ENCODE assay signal across 10 mouse cellular contexts in the genomic region with DNA sequence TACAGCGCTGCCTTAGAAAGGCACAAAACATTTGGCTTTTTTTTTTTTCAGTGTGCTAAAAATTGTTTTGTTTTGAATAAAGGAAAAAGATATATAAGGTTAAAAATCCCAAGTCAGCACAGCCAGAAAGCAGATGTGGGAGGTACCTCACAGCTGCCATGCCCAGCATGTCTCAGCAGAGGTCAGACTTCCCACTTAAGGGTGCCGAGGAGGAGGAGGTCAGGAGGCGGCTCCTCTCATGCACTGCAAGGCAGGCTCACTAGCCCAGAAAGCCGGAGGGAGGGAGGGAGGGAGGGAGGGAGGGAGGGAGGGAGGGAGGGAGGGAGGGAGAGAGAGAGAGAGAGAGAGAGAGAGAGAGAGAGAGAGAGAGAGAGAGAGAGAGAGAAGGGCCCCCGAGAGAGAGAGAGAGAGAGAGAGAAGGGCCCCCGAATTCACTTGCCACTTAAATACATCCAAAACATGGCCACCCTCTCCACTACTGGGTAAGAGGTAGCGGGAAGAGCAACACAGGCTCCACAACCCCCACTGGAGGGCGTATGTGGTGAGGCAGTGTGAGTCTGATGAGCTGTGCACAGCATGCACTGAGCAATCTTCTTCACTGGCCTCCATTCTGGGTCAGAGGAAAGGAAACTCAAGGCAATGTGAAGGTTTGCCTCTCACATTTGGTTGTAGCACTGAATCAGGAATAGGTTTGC. TPM values are rescaled to one million over a fixed set of nuclear protein-coding genes. Genes with fewer than 3 reads are reported as not detected.
A peak's percentile ranks its signal among the peaks of the same experiment; 100 is the strongest.
DNase-seq lines count a peak whose midpoint lies in the region; ATAC-seq lines count a peak whose summit lies in the region.
"Had no signal": no experiment of that assay in that cellular context is flagged by ENCODE, and none has a peak within 500 bp of the region (broad histone marks: within the 10 kb centered on the region; RNA-seq: fewer than 3 reads in every experiment).

No protein-coding gene starts in this region.

- no peak for ATAC-seq in midbrain, embryonic 15.5 days (replicated peaks)
- ATAC-seq in forebrain, embryonic 15.5 days (replicated peaks), result no peak

- H3K27ac ChIP-seq in midbrain, embryonic 10.5 days (replicated peaks), result 0 out of 2 replicates have a peak overlapping the region, but pooled peaks have one; percentile 13
- H3K27ac ChIP-seq in midbrain, embryonic 15.5 days, result no peak overlapping the region
- no peak overlapping the region for H3K27ac ChIP-seq in forebrain, embryonic 15.5 days (replicated peaks)

- H3K9ac ChIP-seq in midbrain, embryonic 15.5 days, result no peak overlapping the region
- H3K9ac ChIP-seq in forebrain, embryonic 15.5 days (replicated peaks), result no peak overlapping the region

- H3K27me3 ChIP-seq in midbrain, embryonic 10.5 days (ENCODE audit: low read depth, poor library complexity, severe bottlenecking), result no peaks in the 10 kb centered on the region
- no peaks in the 10 kb centered on the region for H3K27me3 ChIP-seq in midbrain, embryonic 15.5 days (replicated peaks)
- no peaks in the 10 kb centered on the region for H3K27me3 ChIP-seq in forebrain, embryonic 15.5 days

- DNase-seq in embryo, embryonic 10 days (ENCODE audit: low spot score), result peak; percentile 61
- no peak for DNase-seq in embryo, embryonic 9.5 days (ENCODE audit: extremely low spot score)
- peak; percentile 28 for DNase-seq in midbrain, embryonic 10.5 days (ENCODE audit: low spot score)
- DNase-seq in heart, postnatal 10 days, result peak; percentile 45 to 46
- DNase-seq in lung, postnatal 10 days, result peak; percentile 73
- DNase-seq in right cerebral cortex, adult 18-20 months, result no peak

- peaks cover 19% of the 10 kb centered on the region for H3K4me1 ChIP-seq in midbrain, embryonic 10.5 days
- no peaks in the 10 kb centered on the region for H3K4me1 ChIP-seq in midbrain, embryonic 15.5 days
- H3K4me1 ChIP-seq in forebrain, embryonic 15.5 days, result no peaks in the 10 kb centered on the region

- no peaks in the 10 kb centered on the region for H3K9me3 ChIP-seq in midbrain, embryonic 10.5 days (replicated peaks)
- H3K9me3 ChIP-seq in midbrain, embryonic 15.5 days, result no peaks in the 10 kb centered on the region
- no peaks in the 10 kb centered on the region for H3K9me3 ChIP-seq in forebrain, embryonic 15.5 days

- H3K4me3 ChIP-seq in midbrain, embryonic 10.5 days, result no peak overlapping the region
- no peak overlapping the region for H3K4me3 ChIP-seq in midbrain, embryonic 15.5 days
- no peak overlapping the region for H3K4me3 ChIP-seq in forebrain, embryonic 15.5 days

- H3K4me2 ChIP-seq in midbrain, embryonic 15.5 days, result no peak overlapping the region
- H3K4me2 ChIP-seq in forebrain, embryonic 15.5 days (replicated peaks), result no peak overlapping the region

- 25% methylated on average over 7 of the region's 8 CpGs for WGBS in midbrain, embryonic 10.5 days
- 30% methylated on average over 6 of the region's 8 CpGs for WGBS in midbrain, embryonic 15.5 days
- 25% methylated on average over 7 of the region's 8 CpGs for WGBS in forebrain, embryonic 15.5 days

- intact Hi-C loops in heart, postnatal 10 days (cut with DNase I), result no loop called here

- H3K36me3 ChIP-seq in midbrain, embryonic 10.5 days, result peaks cover 82% of the 10 kb centered on the region
- peaks cover 19% of the 10 kb centered on the region for H3K36me3 ChIP-seq in midbrain, embryonic 15.5 days (replicated peaks)
- peaks cover 23% of the 10 kb centered on the region; the same call in 1 of the 2 replicates for H3K36me3 ChIP-seq in forebrain, embryonic 15.5 days

RNA-seq across cellular contexts. Expression of a gene that starts 9.9 kb away (rescaled TPM):
- 12.0 and 13.7 TPM in 2 replicates for polyA plus RNA-seq in midbrain, embryonic 10.5 days (2016; fragmentation: Nextera tagmentation; extraction: Ambion mirVana)
- polyA plus RNA-seq in midbrain, embryonic 15.5 days (2015; fragmentation: Nextera tagmentation; extraction: Ambion mirVana), result 11.7 and 11.9 TPM in 2 replicates
- total RNA-seq in heart, postnatal 10 days (2021), result 100 to 1,000 TPM; 147 to 156 TPM
- polyA plus RNA-seq in forebrain, embryonic 15.5 days (2015; fragmentation: Nextera tagmentation; extraction: Ambion mirVana), result 11.3 and 13.1 TPM in 2 replicates

RNA-seq across cellular contexts. Expression of a gene that starts 30.9 kb away (rescaled TPM):
- 81.3 and 81.5 TPM in 2 replicates for polyA plus RNA-seq in midbrain, embryonic 10.5 days (2016; fragmentation: Nextera tagmentation; extraction: Ambion mirVana)
- 29.2 and 32.4 TPM in 2 replicates for polyA plus RNA-seq in midbrain, embryonic 15.5 days (2015; fragmentation: Nextera tagmentation; extraction: Ambion mirVana)
- total RNA-seq in heart, postnatal 10 days (2021), result 10 to 100 TPM; 18.1 TPM
- 39.9 and 40.1 TPM in 2 replicates for polyA plus RNA-seq in forebrain, embryonic 15.5 days (2015; fragmentation: Nextera tagmentation; extraction: Ambion mirVana)

RNA-seq across cellular contexts. Expression of a gene that starts 30.9 kb away (rescaled TPM):
- polyA plus RNA-seq in midbrain, embryonic 10.5 days (2016; fragmentation: Nextera tagmentation; extraction: Ambion mirVana), result 0.35 and 0.63 TPM in 2 replicates
- 0.13 and 0.25 TPM in 2 replicates for polyA plus RNA-seq in midbrain, embryonic 15.5 days (2015; fragmentation: Nextera tagmentation; extraction: Ambion mirVana)
- total RNA-seq in heart, postnatal 10 days (2021), result under 1 TPM; 0.10 to 0.12 TPM
- 0.17 and 0.18 TPM in 2 replicates for polyA plus RNA-seq in forebrain, embryonic 15.5 days (2015; fragmentation: Nextera tagmentation; extraction: Ambion mirVana)
- total RNA-seq: common myeloid progenitor, adult 5-6 weeks had no signal
- polyA plus RNA-seq: large intestine, adult 2 months had no signal

RNA-seq across cellular contexts. Expression of a gene that starts 37.1 kb away (rescaled TPM):
- polyA plus RNA-seq in midbrain, embryonic 10.5 days (2016; fragmentation: Nextera tagmentation; extraction: Ambion mirVana), result 0.29 and 0.93 TPM in 2 replicates
- polyA plus RNA-seq in midbrain, embryonic 15.5 days (2015; fragmentation: Nextera tagmentation; extraction: Ambion mirVana), result 2.9 and 4.1 TPM in 2 replicates
- total RNA-seq in heart, postnatal 10 days (2021), result 10 to 100 TPM; 15.5 to 21.3 TPM
- polyA plus RNA-seq in forebrain, embryonic 15.5 days (2015; fragmentation: Nextera tagmentation; extraction: Ambion mirVana), result 2.2 and 3.6 TPM in 2 replicates
- total RNA-seq: common myeloid progenitor, adult 5-6 weeks had no signal

RNA-seq across cellular contexts. Expression of a gene that starts 42.6 kb away (rescaled TPM):
- polyA plus RNA-seq in midbrain, embryonic 10.5 days (2016; fragmentation: Nextera tagmentation; extraction: Ambion mirVana), result 0.07 and 0.17 TPM in 2 replicates
- polyA plus RNA-seq in midbrain, embryonic 15.5 days (2015; fragmentation: Nextera tagmentation; extraction: Ambion mirVana), result 0.08 and 0.13 TPM in 2 replicates
- not detected for total RNA-seq in heart, postnatal 10 days (2021)
- 0.18 and 0.23 TPM in 2 replicates for polyA plus RNA-seq in forebrain, embryonic 15.5 days (2015; fragmentation: Nextera tagmentation; extraction: Ambion mirVana)
- total RNA-seq: common myeloid progenitor, adult 5-6 weeks had no signal
- polyA plus RNA-seq: large intestine, adult 2 months had no signal

Comparison
In these comparisons a context has a peak if more than half of its experiments do, and no peak if none do; other contexts are left out.
1. DNase-seq: peak in embryo, embryonic 10 days (single experiment), midbrain, embryonic 10.5 days (single experiment), heart, postnatal 10 days (2 of 2) and lung, postnatal 10 days (single experiment); none in embryo, embryonic 9.5 days (single experiment) and right cerebral cortex, adult 18-20 months (single experiment).